9 mouse cellular contexts compared by ENCODE assay signal in the genomic region with DNA sequence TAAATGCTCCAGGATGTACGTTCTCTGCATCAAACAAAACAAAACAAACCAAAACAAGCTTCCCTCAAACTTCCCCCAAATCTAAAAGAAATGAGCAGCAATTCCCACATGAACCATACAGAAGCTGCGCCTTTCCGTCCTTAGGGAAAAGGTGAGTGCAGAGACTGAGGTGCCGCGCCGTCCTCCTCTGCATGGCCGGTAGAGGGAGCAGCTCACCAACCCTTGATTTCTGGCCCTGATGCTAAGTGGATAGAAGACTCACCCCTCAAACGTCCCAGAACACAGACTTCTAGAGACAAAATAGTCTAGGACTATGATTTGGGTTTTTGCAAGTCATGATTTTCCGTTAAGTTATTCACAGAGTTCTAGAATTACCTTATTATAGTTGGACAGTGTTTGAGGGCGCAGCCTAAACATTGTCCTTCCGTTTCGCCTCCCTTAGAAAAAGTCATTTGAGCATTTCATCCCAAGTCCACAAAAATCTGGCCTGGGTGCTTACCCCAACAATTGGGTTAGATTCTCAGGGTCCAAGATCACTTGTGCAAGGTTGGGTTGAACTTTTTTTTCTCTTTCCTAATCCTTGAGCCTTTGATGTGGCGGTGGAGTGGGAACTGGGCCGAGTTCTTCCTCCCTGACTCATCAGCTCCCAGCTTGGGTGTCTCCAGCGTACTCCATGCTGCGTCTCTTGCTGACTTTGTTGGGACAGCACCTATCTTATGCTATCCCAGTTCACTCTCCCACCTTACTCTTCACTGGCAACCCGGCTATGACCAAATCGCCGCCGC. TPM values are rescaled to one million over a fixed set of nuclear protein-coding genes. Genes with fewer than 3 reads are reported as not detected.
DNase-seq lines count a peak whose midpoint lies in the region; ATAC-seq and TF ChIP-seq lines count a peak whose summit lies in the region.
"Had no signal": no experiment of that assay in that cellular context is flagged by ENCODE, and none has a peak within 500 bp of the region (broad histone marks: within the 10 kb centered on the region; RNA-seq: fewer than 3 reads in every experiment).

No protein-coding gene starts in this region.

- TF ChIP-seq CTCF in E14TG2a.4 (conservative IDR thresholded peaks at IDR 0.05; ENCODE audit: low read length): peak; percentile 84
- TF ChIP-seq CTCF in kidney, postnatal 0 days (IDR thresholded peaks at IDR 0.05; ENCODE audit: low read depth): peak; percentile 95

- no peak overlapping the region for H3K4me2 ChIP-seq in intestine, embryonic 14.5 days (ENCODE audit: low read length)
- no peak overlapping the region for H3K4me2 ChIP-seq in intestine, embryonic 16.5 days (ENCODE audit: low read depth, low read length)
- H3K4me2 ChIP-seq in kidney, postnatal 0 days (ENCODE audit: low read length): no peak overlapping the region
- H3K4me2 ChIP-seq in lung, embryonic 16.5 days (ENCODE audit: low read depth, low read length): no peak overlapping the region
- H3K4me2 ChIP-seq: liver, embryonic 13.5 days had no signal

- H3K36me3 ChIP-seq in intestine, embryonic 14.5 days (ENCODE audit: control insufficient read depth, insufficient read depth, low read length): no peaks in the 10 kb centered on the region
- H3K36me3 ChIP-seq in intestine, embryonic 16.5 days (ENCODE audit: control insufficient read depth, insufficient read depth, low read length): no peaks in the 10 kb centered on the region
- H3K36me3 ChIP-seq in E14TG2a.4 (ENCODE audit: insufficient read depth, low read length): no peaks in the 10 kb centered on the region
- no peaks in the 10 kb centered on the region for H3K36me3 ChIP-seq in kidney, postnatal 0 days (ENCODE audit: insufficient read depth, low read length)
- H3K36me3 ChIP-seq in lung, embryonic 16.5 days (ENCODE audit: control insufficient read depth, insufficient read depth, low read length): no peaks in the 10 kb centered on the region
- H3K36me3 ChIP-seq: liver, embryonic 13.5 days had no signal

- WGBS in intestine, embryonic 14.5 days: 55% methylated on average over 20 of the region's 20 CpGs
- WGBS in intestine, embryonic 16.5 days: 57% methylated on average over 20 of the region's 20 CpGs
- WGBS in kidney, postnatal 0 days: 55% methylated on average over 20 of the region's 20 CpGs
- 53% methylated on average over 20 of the region's 20 CpGs for WGBS in lung, embryonic 16.5 days

- no peak overlapping the region for H3K4me3 ChIP-seq in intestine, embryonic 14.5 days (ENCODE audit: low read depth, low read length)
- H3K4me3 ChIP-seq in intestine, embryonic 16.5 days (ENCODE audit: low read length): no peak overlapping the region
- H3K4me3 ChIP-seq in E14TG2a.4 (replicated peaks; ENCODE audit: low read length): no peak overlapping the region
- no peak overlapping the region for H3K4me3 ChIP-seq in kidney, postnatal 0 days (replicated peaks; ENCODE audit: low read depth, low read length)
- no peak overlapping the region for H3K4me3 ChIP-seq in lung, embryonic 16.5 days (ENCODE audit: low read length)
- H3K4me3 ChIP-seq: liver, embryonic 13.5 days had no signal

- no peaks in the 10 kb centered on the region for H3K9me3 ChIP-seq in intestine, embryonic 14.5 days (ENCODE audit: control insufficient read depth, low read length)
- H3K9me3 ChIP-seq in intestine, embryonic 16.5 days (ENCODE audit: control insufficient read depth, low read length): no peaks in the 10 kb centered on the region
- no peaks in the 10 kb centered on the region; the same call in 1 of the 2 replicates for H3K9me3 ChIP-seq in E14TG2a.4 (ENCODE audit: low read length)
- no peaks in the 10 kb centered on the region for H3K9me3 ChIP-seq in kidney, postnatal 0 days (replicated peaks; ENCODE audit: low read length)
- no peaks in the 10 kb centered on the region for H3K9me3 ChIP-seq in lung, embryonic 16.5 days (ENCODE audit: control insufficient read depth, low read length)
- H3K9me3 ChIP-seq: liver, embryonic 13.5 days had no signal

- no peak for ATAC-seq in intestine, embryonic 14.5 days (replicated peaks; ENCODE audit: low FRiP score, low TSS enrichment, low read depth)
- no peak for ATAC-seq in intestine, embryonic 16.5 days
- ATAC-seq in kidney, postnatal 0 days (replicated peaks; ENCODE audit: low FRiP score, low read depth): no peak
- 0 out of 2 replicates have a peak, but pooled peaks have one; percentile 61 for ATAC-seq in lung, embryonic 16.5 days (ENCODE audit: low read depth)

- H3K27ac ChIP-seq in intestine, embryonic 14.5 days (ENCODE audit: low read depth): no peak overlapping the region
- no peak overlapping the region for H3K27ac ChIP-seq in intestine, embryonic 16.5 days (ENCODE audit: low read length)
- no peak overlapping the region for H3K27ac ChIP-seq in kidney, postnatal 0 days
- H3K27ac ChIP-seq in lung, embryonic 16.5 days (ENCODE audit: low read length): no peak overlapping the region
- H3K27ac ChIP-seq: liver, embryonic 13.5 days had no signal

- peak; percentile 79 for DNase-seq in intestine, embryonic 14.5 days (ENCODE audit: low spot score)
- peak; percentile 11 for DNase-seq in cerebellum, adult 9-11 months
- peak; percentile 35 to 47 for DNase-seq in frontal cortex, postnatal 25 days (ENCODE audit: low spot score in 2 of 2)
- DNase-seq in kidney, postnatal 0 days (ENCODE audit: low spot score): peak; percentile 86
- peak; percentile 80 for DNase-seq in testis, postnatal 10 days (ENCODE audit: low spot score)
- DNase-seq: liver, embryonic 13.5 days had no signal

- no peak overlapping the region for H3K9ac ChIP-seq in intestine, embryonic 14.5 days (ENCODE audit: low read length)
- no peak overlapping the region for H3K9ac ChIP-seq in intestine, embryonic 16.5 days (ENCODE audit: low read depth, low read length)
- H3K9ac ChIP-seq in kidney, postnatal 0 days (ENCODE audit: low read depth, low read length): no peak overlapping the region
- H3K9ac ChIP-seq in lung, embryonic 16.5 days (ENCODE audit: low read length): no peak overlapping the region
- H3K9ac ChIP-seq: liver, embryonic 13.5 days had no signal

- H3K4me1 ChIP-seq in intestine, embryonic 14.5 days (replicated peaks; ENCODE audit: control insufficient read depth, insufficient read depth, low read length): no peaks in the 10 kb centered on the region
- no peaks in the 10 kb centered on the region for H3K4me1 ChIP-seq in intestine, embryonic 16.5 days (ENCODE audit: control insufficient read depth, insufficient read depth, low read length)
- peaks cover 14% of the 10 kb centered on the region; the same call in 1 of the 2 replicates for H3K4me1 ChIP-seq in E14TG2a.4 (replicated peaks; ENCODE audit: low read depth, low read length)
- no peaks in the 10 kb centered on the region for H3K4me1 ChIP-seq in kidney, postnatal 0 days (replicated peaks; ENCODE audit: insufficient read depth, low read length)
- H3K4me1 ChIP-seq in lung, embryonic 16.5 days (replicated peaks; ENCODE audit: control insufficient read depth, insufficient read depth, low read length): no peaks in the 10 kb centered on the region
- H3K4me1 ChIP-seq: liver, embryonic 13.5 days had no signal

- H3K27me3 ChIP-seq in intestine, embryonic 14.5 days (replicated peaks; ENCODE audit: control insufficient read depth, insufficient read depth, low read length): peaks cover 5% of the 10 kb centered on the region; the same call in 1 of the 2 replicates
- H3K27me3 ChIP-seq in intestine, embryonic 16.5 days (replicated peaks; ENCODE audit: control insufficient read depth, insufficient read depth, low read length): no peaks in the 10 kb centered on the region
- H3K27me3 ChIP-seq in E14TG2a.4 (ENCODE audit: insufficient read depth, low read length): peaks cover 28% of the 10 kb centered on the region
- H3K27me3 ChIP-seq in kidney, postnatal 0 days (ENCODE audit: insufficient read depth, low read length): no peaks in the 10 kb centered on the region
- H3K27me3 ChIP-seq in lung, embryonic 16.5 days (ENCODE audit: control insufficient read depth, insufficient read depth, low read depth, low read length): no peaks in the 10 kb centered on the region

RNA-seq across cellular contexts. Expression of a gene that starts 33.5 kb away (rescaled TPM):
- 40.8 and 43.6 TPM in 2 replicates for polyA plus RNA-seq in intestine, embryonic 14.5 days (2014; fragmentation: Nextera tagmentation; extraction: Ambion mirVana)
- 36.1 and 38.7 TPM in 2 replicates for polyA plus RNA-seq in intestine, embryonic 16.5 days (2015; fragmentation: Nextera tagmentation; extraction: Ambion mirVana)
- 34.7 and 38.7 TPM in 2 replicates for polyA plus RNA-seq in kidney, postnatal 0 days (2015; fragmentation: Nextera tagmentation; extraction: Ambion mirVana)
- polyA plus RNA-seq in lung, embryonic 16.5 days (2015; fragmentation: Nextera tagmentation; extraction: Ambion mirVana): 46.8 and 50.7 TPM in 2 replicates

Comparison
In these comparisons a context has a peak if more than half of its experiments do, and no peak if none do; other contexts are left out.
1. DNase-seq: peak in every context shown above with its lines; median percentile 86 in kidney, postnatal 0 days; 80 in testis, postnatal 10 days; 79 in intestine, embryonic 14.5 days; 41 in frontal cortex, postnatal 25 days; 11 in cerebellum, adult 9-11 months.